Mouse (Mus musculus): Measurements from ENCODE around the gene Pde8a. TPM values are rescaled to one million over a fixed set of nuclear protein-coding genes. Genes with fewer than 3 reads are reported as not detected.

Pde8a gene
- polyA plus RNA-seq, 1 experiment from 2014 or later = 4.8 TPM

DNA sequence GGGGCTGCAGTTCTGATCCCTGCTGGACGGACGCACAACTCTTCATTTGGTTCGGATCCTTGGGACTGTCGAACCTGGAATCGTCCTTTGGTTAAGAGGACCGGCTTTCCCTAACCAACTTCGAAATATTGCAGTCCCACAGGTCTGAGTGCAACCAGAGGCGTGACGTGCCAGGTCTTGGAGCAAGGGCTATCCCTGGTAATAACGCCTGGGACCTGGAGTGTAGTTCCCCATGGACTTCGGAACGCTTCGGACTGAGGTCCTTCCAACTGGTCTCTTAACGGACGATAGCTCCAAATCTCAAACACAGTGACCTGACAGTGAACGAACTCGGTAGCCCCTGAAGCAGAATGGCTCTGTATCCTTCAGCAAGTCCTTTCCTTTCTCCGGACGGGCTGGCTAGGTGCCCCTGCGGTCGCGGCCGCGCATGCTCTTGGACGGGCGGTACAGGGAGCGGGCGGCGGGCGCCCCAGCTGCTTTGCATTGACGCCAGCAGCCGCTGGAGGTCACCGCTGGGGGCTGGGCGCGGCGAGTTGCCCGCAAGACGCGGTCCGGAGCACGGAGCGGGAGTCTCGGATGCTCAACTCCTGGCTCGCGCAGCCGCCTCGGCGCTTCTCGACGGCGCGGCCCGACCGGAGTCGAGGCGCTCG is 574 bp upstream of the Pde8a start:
- Histone ChIP-seq H3K9ac (peak overlapping the region; percentile 59; the same call in 1 of the 2 replicates), H3K4me1 (peaks cover 12% of the 10 kb centered on the region), H3K27me3 (peaks cover 88% of the 10 kb centered on the region), H3K36me3 (no peaks in the 10 kb centered on the region), H3K9me3 (no peaks in the 10 kb centered on the region), H3K4me2 (replicated peaks) (peak overlapping the region; percentile 72), H3K27ac (peak overlapping the region; percentile 56), H3K4me3 (peak overlapping the region; percentile 52)
- under 1% methylated on average over 57 of the region's 57 CpGs for WGBS
- ATAC-seq (ENCODE audit: low FRiP score, low read depth) = peak; percentile 88

GRCm38 (mm10) chr7:81214153-81214907 is 934 bp downstream of the Pde8a start:
- Histone ChIP-seq H3K4me3 (peak overlapping the region; percentile 52), H3K9me3 (no peaks in the 10 kb centered on the region), H3K4me2 (replicated peaks) (peak overlapping the region; percentile 72), H3K27ac (no peak overlapping the region), H3K9ac (peak overlapping the region; percentile 59), H3K4me1 (peaks cover 12% of the 10 kb centered on the region), H3K27me3 (peaks cover 80% of the 10 kb centered on the region), H3K36me3 (no peaks in the 10 kb centered on the region)
- ATAC-seq (ENCODE audit: low FRiP score, low read depth) = no peak
- WGBS = 4% methylated on average over 40 of the region's 40 CpGs

- Histone ChIP-seq H3K9me3 (no peaks in the 10 kb centered on the region), H3K4me1 (peaks cover 12% of the 10 kb centered on the region), H3K27me3 (peaks cover 68% of the 10 kb centered on the region), H3K36me3 (no peaks in the 10 kb centered on the region), H3K27ac (no peak overlapping the region), H3K4me2 (replicated peaks) (no peak overlapping the region), H3K9ac (no peak overlapping the region), H3K4me3 (no peak overlapping the region)
- no peak for ATAC-seq (ENCODE audit: low FRiP score, low read depth)
- WGBS = 78% methylated on average over 1 of the region's 1 CpGs
These were observed 2.6 kb downstream of the Pde8a start for GRCm38 (mm10) chr7:81215950-81216349.

- no peaks in the 10 kb centered on the region for H3K36me3 ChIP-seq
- ATAC-seq (ENCODE audit: low FRiP score, low read depth) = no peak
- no peak overlapping the region for H3K27ac ChIP-seq
- H3K9ac ChIP-seq = no peak overlapping the region
- WGBS = 55% methylated on average over 7 of the region's 7 CpGs
- H3K27me3 ChIP-seq = peaks cover 34% of the 10 kb centered on the region
- no peaks in the 10 kb centered on the region for H3K9me3 ChIP-seq
- H3K4me2 ChIP-seq (replicated peaks) = no peak overlapping the region
- no peaks in the 10 kb centered on the region for H3K4me1 ChIP-seq
- no peak overlapping the region for H3K4me3 ChIP-seq
These were observed 5.9 kb downstream of the Pde8a start for GRCm38 (mm10) chr7:81219321-81219720.

GRCm38 (mm10) chr7:81220381-81220780 is 7.0 kb downstream of the Pde8a start:
- no peak overlapping the region for H3K9ac ChIP-seq
- H3K36me3 ChIP-seq = no peaks in the 10 kb centered on the region
- no peak overlapping the region for H3K4me3 ChIP-seq
- H3K4me1 ChIP-seq = no peaks in the 10 kb centered on the region
- H3K4me2 ChIP-seq (replicated peaks) = no peak overlapping the region
- 82% methylated on average over 3 of the region's 3 CpGs for WGBS
- H3K27ac ChIP-seq = no peak overlapping the region
- no peak for ATAC-seq (ENCODE audit: low FRiP score, low read depth)
- H3K27me3 ChIP-seq = peaks cover 24% of the 10 kb centered on the region
- H3K9me3 ChIP-seq = no peaks in the 10 kb centered on the region

- H3K4me2 ChIP-seq (replicated peaks) = no peak overlapping the region
- WGBS = 89% methylated on average over 7 of the region's 7 CpGs
- ATAC-seq (ENCODE audit: low FRiP score, low read depth) = no peak
- no peaks in the 10 kb centered on the region for H3K36me3 ChIP-seq
- no peaks in the 10 kb centered on the region for H3K4me1 ChIP-seq
- H3K4me3 ChIP-seq = no peak overlapping the region
- H3K27me3 ChIP-seq = no peaks in the 10 kb centered on the region
- H3K9me3 ChIP-seq = no peaks in the 10 kb centered on the region
- no peak overlapping the region for H3K27ac ChIP-seq
- no peak overlapping the region for H3K9ac ChIP-seq
These were observed 10.9 kb downstream of the Pde8a start for GRCm38 (mm10) chr7:81224260-81224659.

- Histone ChIP-seq H3K4me3 (no peak overlapping the region), H3K27ac (no peak overlapping the region), H3K4me2 (replicated peaks) (no peak overlapping the region), H3K9me3 (no peaks in the 10 kb centered on the region), H3K27me3 (no peaks in the 10 kb centered on the region), H3K4me1 (no peaks in the 10 kb centered on the region), H3K36me3 (no peaks in the 10 kb centered on the region), H3K9ac (no peak overlapping the region)
- ATAC-seq (ENCODE audit: low FRiP score, low read depth) = no peak
- 88% methylated on average over 7 of the region's 7 CpGs for WGBS
These were observed 16.8 kb downstream of the Pde8a start for GRCm38 (mm10) chr7:81230091-81230792.

GRCm38 (mm10) chr7:81232674-81233073 is 19.3 kb downstream of the Pde8a start:
- no peaks in the 10 kb centered on the region for H3K27me3 ChIP-seq
- H3K27ac ChIP-seq = no peak overlapping the region
- no peaks in the 10 kb centered on the region for H3K4me1 ChIP-seq
- no peak overlapping the region for H3K4me3 ChIP-seq
- no peaks in the 10 kb centered on the region for H3K36me3 ChIP-seq
- H3K9ac ChIP-seq = no peak overlapping the region
- no peaks in the 10 kb centered on the region for H3K9me3 ChIP-seq
- no peak for ATAC-seq (ENCODE audit: low FRiP score, low read depth)
- 80% methylated on average over 2 of the region's 2 CpGs for WGBS
- H3K4me2 ChIP-seq (replicated peaks) = no peak overlapping the region

DNA sequence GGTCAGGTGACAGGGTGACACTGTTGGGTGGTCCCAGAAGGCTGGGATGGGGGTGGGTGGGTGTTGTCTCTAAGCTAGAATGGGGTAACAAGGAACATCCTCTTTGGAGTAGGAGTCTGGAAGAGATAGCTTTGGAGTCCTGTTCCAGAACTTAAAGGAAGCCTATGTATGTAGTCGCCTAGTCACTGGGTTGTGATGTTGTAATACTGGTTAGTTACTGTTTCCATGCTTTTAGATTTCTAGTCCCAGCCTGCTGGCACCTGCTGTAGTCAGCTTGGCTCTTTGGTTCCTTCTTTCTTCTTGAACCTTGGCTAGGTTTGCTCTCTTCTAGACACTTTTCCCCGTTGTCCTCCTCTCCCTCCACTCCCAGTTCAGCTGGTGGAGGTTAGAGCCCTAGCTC is 21.7 kb downstream of the Pde8a start:
- Histone ChIP-seq H3K4me2 (replicated peaks) (no peak overlapping the region), H3K4me1 (no peaks in the 10 kb centered on the region), H3K4me3 (no peak overlapping the region), H3K9ac (no peak overlapping the region), H3K9me3 (no peaks in the 10 kb centered on the region), H3K27me3 (no peaks in the 10 kb centered on the region), H3K27ac (no peak overlapping the region), H3K36me3 (no peaks in the 10 kb centered on the region)
- ATAC-seq (ENCODE audit: low FRiP score, low read depth) = no peak
- 89% methylated on average over 2 of the region's 2 CpGs for WGBS

DNA sequence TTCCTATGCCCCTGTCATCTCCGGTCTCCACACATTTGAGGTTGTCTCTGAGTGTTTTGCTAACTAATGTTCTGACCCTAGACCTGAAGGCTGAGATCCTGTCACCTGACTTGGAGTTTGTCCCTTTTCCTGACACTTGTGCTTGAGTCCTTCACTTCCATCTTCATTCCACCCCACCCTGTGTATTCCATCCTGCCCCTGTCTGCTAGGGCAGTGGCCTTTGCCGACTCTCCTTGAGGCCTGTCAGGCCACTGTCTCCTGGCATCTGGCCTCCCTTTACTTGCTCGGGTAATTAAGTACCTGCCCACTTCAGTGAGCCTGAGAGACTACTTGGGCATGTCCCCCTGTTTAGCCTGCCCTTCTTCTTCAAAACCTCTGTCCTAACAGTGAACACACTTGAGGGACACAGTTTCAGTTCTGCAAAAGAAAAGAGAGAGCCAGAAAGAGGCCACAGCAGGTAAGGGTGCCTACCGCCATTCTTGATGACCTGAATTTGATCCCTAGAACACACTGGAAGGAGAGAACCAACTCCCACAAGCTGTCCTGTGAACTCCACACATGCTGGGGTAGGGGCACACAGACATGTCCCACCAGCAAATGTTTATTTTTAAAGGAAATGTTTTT is 22.3 kb downstream of the Pde8a start:
- Histone ChIP-seq H3K9ac (no peak overlapping the region), H3K4me1 (no peaks in the 10 kb centered on the region), H3K36me3 (no peaks in the 10 kb centered on the region), H3K27me3 (no peaks in the 10 kb centered on the region), H3K9me3 (no peaks in the 10 kb centered on the region), H3K4me2 (replicated peaks) (no peak overlapping the region), H3K27ac (no peak overlapping the region), H3K4me3 (no peak overlapping the region)
- 70% methylated on average over 4 of the region's 4 CpGs for WGBS
- no peak for ATAC-seq (ENCODE audit: low FRiP score, low read depth)

- no peak for ATAC-seq (ENCODE audit: low FRiP score, low read depth)
- H3K4me2 ChIP-seq (replicated peaks) = no peak overlapping the region
- 63% methylated on average over 5 of the region's 5 CpGs for WGBS
These were observed 30.0 kb downstream of the Pde8a start for GRCm38 (mm10) chr7:81243361-81243760.

GRCm38 (mm10) chr7:81249854-81250279 is 36.5 kb downstream of the Pde8a start:
- H3K4me3 ChIP-seq = no peak overlapping the region
- 90% methylated on average over 3 of the region's 3 CpGs for WGBS
- no peaks in the 10 kb centered on the region for H3K4me1 ChIP-seq

More at GRCm38 (mm10) chr7:81243361-81243760, 30.0 kb downstream of the Pde8a start:
- no peak overlapping the region for H3K27ac ChIP-seq
- no peak overlapping the region for H3K4me3 ChIP-seq
- H3K9ac ChIP-seq = no peak overlapping the region
- no peaks in the 10 kb centered on the region for H3K36me3 ChIP-seq
- H3K9me3 ChIP-seq = no peaks in the 10 kb centered on the region
- H3K4me1 ChIP-seq = no peaks in the 10 kb centered on the region
- no peaks in the 10 kb centered on the region for H3K27me3 ChIP-seq

More at GRCm38 (mm10) chr7:81249854-81250279, 36.5 kb downstream of the Pde8a start:
- no peak for ATAC-seq (ENCODE audit: low FRiP score, low read depth)
- no peaks in the 10 kb centered on the region for H3K9me3 ChIP-seq
- no peak overlapping the region for H3K4me2 ChIP-seq (replicated peaks)
- H3K9ac ChIP-seq = no peak overlapping the region
- no peaks in the 10 kb centered on the region for H3K36me3 ChIP-seq
- H3K27ac ChIP-seq = no peak overlapping the region
- no peaks in the 10 kb centered on the region for H3K27me3 ChIP-seq

All from limb, embryonic 13.5 days (tissue).